Mouse (Mus musculus) embryonic fibroblast, embryonic 13.5 days (primary cell): Measurements from ENCODE around the gene Sstr4.

Experiments
- CTCF ChIP-seq: IDR thresholded peaks from 2 replicates; pipeline ENCODE4 v1.5.1; 2011; ENCODE audit warnings: mild to moderate bottlenecking, control low read depth, low read length, moderate library complexity, borderline replicate concordance; ENCODE audit not compliant: insufficient read depth
- POLR2A ChIP-seq: IDR thresholded peaks from 2 replicates; pipeline ENCODE4 v1.6.1; 2011; ENCODE audit warnings: low read depth, mild to moderate bottlenecking, control low read depth, low read length, moderate library complexity

DNA sequence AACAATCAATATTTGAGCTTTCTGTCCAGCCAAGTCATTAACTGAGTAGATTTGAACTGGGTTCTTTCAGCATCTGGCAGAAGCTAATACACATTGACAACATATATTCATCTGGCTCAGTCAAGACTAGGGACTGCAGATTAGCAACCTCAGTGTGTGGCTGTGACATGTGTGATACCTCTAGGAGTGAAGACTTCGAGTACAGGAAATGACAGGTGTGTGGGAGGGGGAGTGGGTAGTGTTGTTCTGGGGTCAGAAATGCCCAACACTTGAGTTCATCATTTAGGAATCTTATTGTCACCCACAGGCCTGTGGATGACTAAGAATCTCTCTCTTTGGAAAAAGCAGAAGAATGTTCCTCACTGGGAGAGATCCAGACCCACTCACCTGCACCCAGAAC lies 26.0 kb downstream of the Sstr4 start:
- no peak for TF ChIP-seq POLR2A
- TF ChIP-seq CTCF, result no peak
